Mouse (Mus musculus): Measurements from ENCODE around the gene Cyp2d10. TPM values are rescaled to one million over a fixed set of nuclear protein-coding genes. Genes with fewer than 3 reads are reported as not detected.
"Not testable (repeated sequence)": the region's sequence is repeated elsewhere in the genome, so short reads cannot be mapped to it uniquely, and the experiment has no call there.

Cyp2d10 gene
- polyA plus RNA-seq, 1 experiment = not detected

DNA sequence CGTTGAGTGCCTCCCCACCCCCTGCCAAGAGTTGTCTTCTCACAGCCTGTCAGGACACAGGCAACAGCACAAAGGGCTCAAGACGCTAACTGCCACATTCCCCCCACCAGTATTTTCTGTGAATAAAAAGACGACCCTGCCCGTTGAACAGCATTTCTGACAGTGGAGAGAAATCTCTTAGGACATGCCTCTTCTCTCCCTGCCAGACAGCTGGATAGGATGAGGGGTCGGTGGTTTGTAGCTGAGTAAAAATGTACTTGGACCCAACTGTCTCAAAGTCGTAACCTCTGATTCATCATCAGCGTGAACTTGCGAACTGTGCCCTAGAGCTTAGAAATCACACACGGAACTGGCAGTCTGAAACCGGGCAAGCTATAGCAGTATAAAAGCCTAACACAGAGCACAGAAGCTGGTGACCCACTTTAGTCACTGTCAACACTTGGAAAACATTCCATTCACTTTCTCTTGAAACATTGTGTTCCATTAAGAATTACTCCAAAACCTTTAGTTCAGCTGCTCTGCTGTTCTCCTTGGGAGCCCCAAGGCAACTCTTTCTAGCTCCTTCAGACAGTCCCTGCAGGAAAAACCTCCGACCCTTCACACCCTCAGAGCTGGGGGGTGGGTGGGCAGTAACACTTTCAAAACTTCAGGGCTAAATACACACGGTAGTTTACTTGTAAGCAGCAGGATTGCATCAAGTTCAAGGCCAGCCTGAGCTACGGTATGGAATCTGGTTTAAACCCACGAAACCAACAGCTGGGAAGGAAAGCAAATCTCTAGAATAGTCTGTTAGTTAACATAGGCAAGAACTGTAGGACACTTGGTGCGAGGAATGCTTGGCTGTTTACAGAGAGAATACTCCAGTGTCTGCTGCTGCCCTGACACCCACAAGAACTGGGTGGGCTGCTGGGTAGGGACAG is 28.5 kb downstream of the Cyp2d10 start:
- Histone ChIP-seq H3K4me3 (ENCODE audit: insufficient read depth, low read length) (no peak overlapping the region), H3K4me1 (ENCODE audit: control insufficient read depth, insufficient read depth, low read length) (0 out of 2 replicates have a peak, but pooled peaks cover 4% of the 10 kb centered on the region), H3K27ac (ENCODE audit: insufficient read depth, low read length) (0 out of 2 replicates have a peak overlapping the region, but pooled peaks have one; percentile 20)
- TF ChIP-seq POLR2A (IDR thresholded peaks at IDR 0.05; ENCODE audit: low read depth, low read length) (no peak), CTCF (IDR thresholded peaks at IDR 0.05; ENCODE audit: borderline replicate concordance, insufficient read depth, low read length) (no peak)

DNA sequence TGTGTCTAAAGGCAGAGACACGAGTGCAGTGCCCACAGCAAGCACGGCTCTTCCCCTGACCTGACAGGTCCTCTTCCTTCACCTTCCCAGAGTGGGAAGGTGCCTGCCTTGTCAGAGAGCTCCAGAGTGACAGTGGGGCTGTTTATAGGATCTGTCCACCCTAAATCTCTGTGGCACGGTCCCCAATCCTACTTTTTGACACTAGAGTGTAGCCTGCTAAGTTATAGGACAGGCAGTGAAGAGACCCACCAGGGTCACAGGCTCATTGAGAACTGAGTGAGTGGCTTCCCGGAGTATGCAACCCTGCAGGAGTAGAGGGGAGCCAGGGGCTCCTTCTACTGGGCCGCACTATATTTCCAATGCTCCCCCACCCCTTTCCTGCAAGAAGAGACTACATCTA is 29.3 kb downstream of the Cyp2d10 start:
- Histone ChIP-seq H3K4me3 (ENCODE audit: insufficient read depth, low read length) (no peak overlapping the region), H3K4me1 (ENCODE audit: control insufficient read depth, insufficient read depth, low read length) (0 out of 2 replicates have a peak, but pooled peaks cover 4% of the 10 kb centered on the region), H3K27ac (ENCODE audit: insufficient read depth, low read length) (no peak overlapping the region)
- TF ChIP-seq CTCF (IDR thresholded peaks at IDR 0.05; ENCODE audit: borderline replicate concordance, insufficient read depth, low read length) (no peak), POLR2A (IDR thresholded peaks at IDR 0.05; ENCODE audit: low read depth, low read length) (no peak)

DNA sequence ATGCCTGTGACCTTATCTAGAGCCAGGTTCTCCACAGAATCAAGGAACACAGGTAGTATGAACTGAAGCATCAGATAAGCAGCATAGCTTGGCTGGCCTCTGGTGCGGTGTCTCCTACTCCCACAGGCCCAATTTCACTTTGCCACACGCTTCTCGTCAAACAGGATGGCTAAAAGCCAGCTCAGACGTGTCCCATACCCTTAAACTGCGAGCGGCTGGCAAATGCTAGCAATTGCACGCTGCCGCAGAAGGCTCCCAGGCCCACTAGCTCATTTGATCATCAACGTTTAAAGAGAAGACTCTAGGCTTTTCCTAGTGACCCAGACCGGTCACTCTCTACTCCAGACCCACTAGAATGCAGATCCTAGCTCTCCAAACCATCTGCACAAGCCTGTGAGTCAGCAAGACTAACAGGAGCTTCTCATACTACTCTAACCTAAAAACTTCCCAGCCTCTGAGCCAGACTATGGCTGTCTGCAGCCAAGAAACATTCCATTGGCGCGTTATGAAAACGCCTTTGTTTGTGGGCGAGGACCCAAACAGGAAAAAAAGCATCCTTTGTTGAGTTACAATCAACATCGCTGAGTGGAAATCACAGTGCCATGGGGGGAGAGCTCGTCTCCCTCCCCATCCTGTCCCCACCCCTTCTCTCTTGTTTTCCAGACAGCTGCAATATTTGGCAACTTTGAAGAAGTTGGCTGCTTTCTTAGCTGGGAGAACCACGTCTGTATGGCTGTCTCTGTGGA is 30.4 kb downstream of the Cyp2d10 start:
- Histone ChIP-seq H3K27ac (ENCODE audit: insufficient read depth, low read length) (no peak overlapping the region), H3K4me3 (ENCODE audit: insufficient read depth, low read length) (no peak overlapping the region), H3K4me1 (ENCODE audit: control insufficient read depth, insufficient read depth, low read length) (0 out of 2 replicates have a peak, but pooled peaks cover 4% of the 10 kb centered on the region)
- no peak for TF ChIP-seq CTCF (IDR thresholded peaks at IDR 0.05; ENCODE audit: borderline replicate concordance, insufficient read depth, low read length)
- no peak for TF ChIP-seq POLR2A (IDR thresholded peaks at IDR 0.05; ENCODE audit: low read depth, low read length)

DNA sequence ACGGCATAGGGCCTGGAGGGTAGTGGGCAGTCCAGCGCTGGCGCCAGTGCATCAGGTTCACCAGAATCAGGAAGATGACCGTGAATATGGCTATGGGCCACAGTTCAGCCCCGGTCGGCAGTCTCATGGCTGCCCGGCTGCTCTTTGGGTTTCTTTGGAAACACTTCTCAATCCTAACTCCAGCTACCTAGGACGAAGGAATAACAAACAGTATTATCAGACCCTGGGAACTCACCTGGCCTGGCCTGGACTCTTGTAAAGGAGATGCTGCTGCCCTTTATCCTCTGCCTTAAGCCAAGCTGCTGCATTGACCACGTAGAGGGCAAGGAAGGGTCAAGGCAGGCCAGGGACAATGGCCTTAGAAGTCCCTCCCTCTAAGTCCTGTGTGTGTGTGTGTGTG is 31.1 kb downstream of the Cyp2d10 start:
- H3K27ac ChIP-seq (ENCODE audit: insufficient read depth, low read length) = no peak overlapping the region
- 0 out of 2 replicates have a peak, but pooled peaks cover 4% of the 10 kb centered on the region for H3K4me1 ChIP-seq (ENCODE audit: control insufficient read depth, insufficient read depth, low read length)
- H3K4me3 ChIP-seq (ENCODE audit: insufficient read depth, low read length) = no peak overlapping the region
- TF ChIP-seq CTCF (IDR thresholded peaks at IDR 0.05; ENCODE audit: borderline replicate concordance, insufficient read depth, low read length) (no peak), POLR2A (IDR thresholded peaks at IDR 0.05; ENCODE audit: low read depth, low read length) (no peak)

DNA sequence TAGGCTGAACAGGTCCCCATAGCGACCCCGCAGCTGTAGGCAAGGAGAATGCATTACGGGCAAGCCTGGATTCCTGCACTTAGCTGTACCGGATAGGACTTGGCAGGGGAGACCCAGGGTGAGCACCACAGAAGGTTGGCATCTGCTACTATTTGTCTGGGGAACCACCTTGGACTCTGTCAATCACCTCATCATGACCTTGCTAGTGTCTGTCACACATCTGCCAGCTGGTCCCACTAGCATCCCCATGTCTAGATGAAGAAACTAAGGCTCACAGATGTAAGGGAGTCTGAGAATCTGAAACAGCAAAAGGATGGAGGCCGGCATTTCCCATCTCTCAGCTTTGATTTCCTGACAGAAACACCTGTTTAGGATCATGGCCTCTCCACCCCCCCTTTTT is 32.6 kb downstream of the Cyp2d10 start:
- Histone ChIP-seq H3K27ac (ENCODE audit: insufficient read depth, low read length) (no peak overlapping the region), H3K4me1 (ENCODE audit: control insufficient read depth, insufficient read depth, low read length) (0 out of 2 replicates have a peak, but pooled peaks cover 4% of the 10 kb centered on the region), H3K4me3 (ENCODE audit: insufficient read depth, low read length) (no peak overlapping the region)
- TF ChIP-seq POLR2A (IDR thresholded peaks at IDR 0.05; ENCODE audit: low read depth, low read length) (no peak), CTCF (IDR thresholded peaks at IDR 0.05; ENCODE audit: borderline replicate concordance, insufficient read depth, low read length) (no peak)

DNA sequence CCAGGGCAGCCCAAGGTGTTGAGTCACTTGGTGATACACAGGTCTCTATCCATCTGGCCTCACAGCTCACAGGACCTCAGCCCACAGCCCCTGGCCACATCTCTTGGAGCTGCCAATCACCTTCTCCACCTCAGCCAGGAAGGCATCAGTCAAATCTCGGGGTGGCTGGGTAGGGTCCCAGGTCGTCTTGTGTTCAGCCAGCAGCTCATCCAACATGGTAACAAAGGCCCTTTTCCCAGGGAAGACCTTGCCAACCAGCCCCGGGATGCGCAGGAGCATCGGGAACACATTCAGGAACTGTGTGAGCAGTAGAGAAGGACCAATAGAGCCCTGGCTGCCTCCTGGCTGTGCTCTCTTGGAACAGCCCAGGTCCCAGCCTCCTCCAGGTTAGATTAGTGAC is 34.0 kb downstream of the Cyp2d10 start:
- no peak overlapping the region for H3K4me3 ChIP-seq (ENCODE audit: insufficient read depth, low read length)
- TF ChIP-seq POLR2A (IDR thresholded peaks at IDR 0.05; ENCODE audit: low read depth, low read length) (no peak), CTCF (IDR thresholded peaks at IDR 0.05; ENCODE audit: borderline replicate concordance, insufficient read depth, low read length) (no peak)
- 0 out of 2 replicates have a peak, but pooled peaks cover 4% of the 10 kb centered on the region for H3K4me1 ChIP-seq (ENCODE audit: control insufficient read depth, insufficient read depth, low read length)
- H3K27ac ChIP-seq (ENCODE audit: insufficient read depth, low read length) = no peak overlapping the region

DNA sequence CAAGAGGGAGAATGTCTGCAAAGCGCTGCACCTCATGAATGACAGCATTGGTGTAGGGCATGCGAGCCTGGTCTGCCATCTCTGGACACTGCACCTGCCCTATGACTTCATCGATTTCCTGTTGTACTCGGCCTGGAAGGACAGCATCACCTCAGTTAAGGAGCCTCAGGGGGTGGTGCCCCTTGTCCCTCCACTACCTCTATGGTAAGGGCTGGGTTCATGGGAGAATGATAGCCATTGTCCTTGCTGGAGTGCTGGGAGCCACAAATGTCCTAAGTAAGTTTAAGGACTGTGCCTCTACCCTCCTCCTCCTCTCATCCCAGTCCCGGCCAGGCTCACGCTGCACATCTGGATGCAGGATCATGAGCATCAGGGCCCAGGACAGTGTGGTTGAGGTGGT is 34.5 kb downstream of the Cyp2d10 start:
- no peak for TF ChIP-seq CTCF (IDR thresholded peaks at IDR 0.05; ENCODE audit: borderline replicate concordance, insufficient read depth, low read length)
- no peak for TF ChIP-seq POLR2A (IDR thresholded peaks at IDR 0.05; ENCODE audit: low read depth, low read length)
- Histone ChIP-seq H3K4me1 (ENCODE audit: control insufficient read depth, insufficient read depth, low read length) (0 out of 2 replicates have a peak, but pooled peaks cover 4% of the 10 kb centered on the region), H3K27ac (ENCODE audit: insufficient read depth, low read length) (no peak overlapping the region), H3K4me3 (ENCODE audit: insufficient read depth, low read length) (no peak overlapping the region)

DNA sequence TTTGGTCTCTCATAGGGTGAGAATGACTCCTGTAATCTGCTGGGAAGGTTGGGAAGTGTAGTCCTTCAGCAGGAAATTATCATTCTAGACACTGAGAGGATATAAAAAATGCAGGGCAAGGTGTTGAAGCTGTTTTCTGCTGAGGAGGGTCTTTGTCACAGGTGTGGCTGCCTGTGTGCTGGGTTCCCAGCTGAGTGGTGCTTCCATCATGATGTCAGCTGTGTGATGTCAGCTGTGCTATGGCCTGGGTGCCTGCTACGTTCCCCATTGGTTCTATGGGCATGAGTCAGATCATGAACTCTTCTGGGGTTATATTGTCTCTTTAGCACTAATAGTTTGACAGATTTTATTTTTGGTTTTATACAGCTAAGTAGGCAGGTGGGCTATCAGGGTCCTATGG is 38.1 kb downstream of the Cyp2d10 start:
- no peak for TF ChIP-seq POLR2A (IDR thresholded peaks at IDR 0.05; ENCODE audit: low read depth, low read length)
- TF ChIP-seq CTCF (IDR thresholded peaks at IDR 0.05; ENCODE audit: borderline replicate concordance, insufficient read depth, low read length) = no peak
- Histone ChIP-seq H3K4me3 (ENCODE audit: insufficient read depth, low read length) (no peak overlapping the region), H3K27ac (ENCODE audit: insufficient read depth, low read length) (no peak overlapping the region), H3K4me1 (ENCODE audit: control insufficient read depth, insufficient read depth, low read length) (no peaks in the 10 kb centered on the region)

DNA sequence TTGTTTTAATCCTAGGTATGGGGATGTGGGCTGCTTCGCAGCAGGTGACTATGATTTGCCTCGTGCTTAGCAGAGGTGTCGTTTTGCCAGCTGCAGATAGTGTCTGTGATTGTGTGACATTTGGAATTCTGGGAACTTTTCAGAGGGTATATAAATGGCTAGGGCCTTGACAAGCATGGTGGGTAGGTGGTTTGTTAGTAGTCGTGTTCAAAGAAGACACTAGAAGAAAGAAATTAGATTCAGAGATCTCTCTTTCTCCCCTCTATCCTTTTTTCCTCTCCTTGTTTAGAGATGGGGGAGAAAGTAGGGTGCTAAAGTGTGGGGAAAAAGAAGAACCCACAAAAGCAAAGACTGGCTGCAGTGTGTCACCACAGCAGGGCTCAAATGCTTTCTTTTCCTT is 38.8 kb downstream of the Cyp2d10 start:
- H3K27ac ChIP-seq (ENCODE audit: insufficient read depth, low read length) = no peak overlapping the region
- TF ChIP-seq CTCF (IDR thresholded peaks at IDR 0.05; ENCODE audit: borderline replicate concordance, insufficient read depth, low read length) (no peak), POLR2A (IDR thresholded peaks at IDR 0.05; ENCODE audit: low read depth, low read length) (no peak)
- no peaks in the 10 kb centered on the region for H3K4me1 ChIP-seq (ENCODE audit: control insufficient read depth, insufficient read depth, low read length)
- no peak overlapping the region for H3K4me3 ChIP-seq (ENCODE audit: insufficient read depth, low read length)

DNA sequence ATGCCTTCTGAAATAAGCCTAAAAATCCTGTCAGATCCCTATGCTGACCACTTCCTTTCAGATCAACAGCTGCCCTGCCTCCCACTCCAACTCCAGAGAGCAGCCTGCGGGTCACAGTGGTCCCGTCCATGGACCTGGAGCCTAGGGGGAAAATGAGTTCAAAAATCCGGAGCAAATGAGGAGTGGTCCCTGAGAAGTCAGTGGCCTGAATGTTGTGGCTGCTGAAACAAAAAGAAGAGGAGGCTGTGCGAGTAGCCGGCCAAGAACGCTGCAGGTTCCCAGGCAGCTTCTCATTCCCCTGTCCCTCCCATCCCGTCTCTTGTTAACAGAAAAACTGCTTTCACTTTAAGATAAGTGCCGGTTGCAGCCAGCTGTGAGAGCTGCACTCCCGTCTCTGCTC is 42.4 kb downstream of the Cyp2d10 start:
- H3K4me3 ChIP-seq (ENCODE audit: insufficient read depth, low read length); H3K4me1 ChIP-seq (ENCODE audit: control insufficient read depth, insufficient read depth, low read length); H3K27ac ChIP-seq (ENCODE audit: insufficient read depth, low read length): not testable (repeated sequence)

DNA sequence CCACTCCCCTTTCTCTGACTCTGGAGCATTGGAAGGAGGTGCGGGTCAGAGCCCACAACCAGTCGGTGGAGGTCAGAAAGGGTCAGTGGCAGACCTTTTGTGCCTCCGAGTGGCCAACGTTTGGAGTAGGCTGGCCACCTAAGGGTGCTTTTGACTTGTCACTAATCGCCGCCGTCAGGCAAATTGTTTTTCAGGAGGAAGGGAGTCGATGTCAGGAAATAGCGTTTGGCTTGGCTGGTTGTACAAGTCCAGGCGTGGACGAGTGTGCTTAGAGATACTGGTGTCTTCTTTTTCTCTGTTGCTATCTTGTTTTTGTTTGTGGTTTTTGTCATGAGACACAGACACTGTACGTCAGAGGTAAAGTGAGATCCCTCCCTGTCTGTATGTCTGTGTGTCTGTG is 43.2 kb downstream of the Cyp2d10 start:
- H3K4me3 ChIP-seq (ENCODE audit: insufficient read depth, low read length); H3K4me1 ChIP-seq (ENCODE audit: control insufficient read depth, insufficient read depth, low read length); H3K27ac ChIP-seq (ENCODE audit: insufficient read depth, low read length): not testable (repeated sequence)

Measured in embryonic fibroblast, embryonic 13.5 days (primary cell).